Mouse (Mus musculus): Measurements from ENCODE around the gene Ice1.

DNA sequence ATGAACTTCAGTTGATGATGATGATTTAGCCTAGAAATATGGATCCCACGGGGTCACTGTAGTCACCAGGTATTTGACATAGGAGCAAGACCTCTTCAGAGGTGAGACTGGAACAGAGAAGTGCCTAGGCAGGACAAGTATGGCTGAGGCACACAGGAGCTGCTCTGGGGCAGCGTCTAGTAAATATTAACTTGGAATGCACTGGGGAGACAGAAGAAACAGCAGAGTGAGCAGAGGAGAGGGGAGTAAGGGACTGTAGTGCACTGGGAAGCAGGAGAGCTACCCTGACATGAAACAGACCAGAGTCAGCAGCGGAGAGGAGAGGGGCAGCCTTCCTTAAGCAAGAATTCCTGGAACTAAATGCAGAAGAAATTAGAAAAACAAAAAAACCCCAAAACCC is 27.8 kb downstream of the Ice1 start:
- no peak for TF ChIP-seq CTCF (IDR thresholded peaks at IDR 0.05; ENCODE audit: borderline replicate concordance, insufficient read depth, low read depth, low read length)
- TF ChIP-seq POLR2A (IDR thresholded peaks at IDR 0.05; ENCODE audit: borderline replicate concordance, insufficient read depth, low read length) = no peak

Data from cerebellum, adult 2 months (tissue).